Mouse (Mus musculus) kidney, postnatal 0 days (tissue): ENCODE results near the gene Themis2. TPM values are rescaled to one million over a fixed set of nuclear protein-coding genes. Genes with fewer than 3 reads are reported as not detected.
"Not testable (repeated sequence)": the region's sequence is repeated elsewhere in the genome, so short reads cannot be mapped to it uniquely, and the experiment has no call there.

Source experiments
- ATAC-seq: fragments of 200-750 bp; cut with Nextera tagmentation; replicated peaks from 2 replicates; pipeline ENCODE4 v1.8.0; 2017; ENCODE audit warnings: low read depth, moderate number of reproducible peaks, moderate TSS enrichment, moderate library complexity; ENCODE audit not compliant: low FRiP score
- DNase-seq: peaks from one replicate; pipeline ENCODE4 v3.0.0-alpha.2; 2016; ENCODE audit warnings: low spot score
- H3K27ac ChIP-seq: fragments of 300-500 bp; sonication (generic); 2 replicates; pipeline ENCODE4 v1.5.1; 2014; ENCODE audit warnings: mild to moderate bottlenecking
- H3K27me3 ChIP-seq: fragments of 300-500 bp; sonication (generic); 2 replicates; pipeline ENCODE4 v1.6.1; 2014; ENCODE audit warnings: low read length, mixed read lengths; ENCODE audit not compliant: insufficient read depth
- H3K36me3 ChIP-seq: fragments of 300-500 bp; sonication (generic); 2 replicates; pipeline ENCODE4 v1.6.1; 2014; ENCODE audit warnings: low read length, mixed read lengths; ENCODE audit not compliant: insufficient read depth
- H3K4me1 ChIP-seq: fragments of 300-500 bp; sonication (generic); replicated peaks from 2 replicates; pipeline ENCODE4 v1.6.1; 2014; ENCODE audit warnings: antibody characterized with exemption, low read length, mixed read lengths; ENCODE audit not compliant: insufficient read depth
- H3K4me2 ChIP-seq: fragments of 300-500 bp; sonication (generic); 2 replicates; pipeline ENCODE4 v1.6.1; 2014; ENCODE audit warnings: mild to moderate bottlenecking, low read length, moderate library complexity, mixed read lengths
- H3K4me3 ChIP-seq: fragments of 300-500 bp; sonication (generic); replicated peaks from 2 replicates; pipeline ENCODE4 v1.5.1; 2014; ENCODE audit warnings: low read depth, low read length
- H3K9ac ChIP-seq: fragments of 300-500 bp; sonication (generic); 2 replicates; pipeline ENCODE4 v1.6.1; 2014; ENCODE audit warnings: low read depth, low read length
- H3K9me3 ChIP-seq: fragments of 300-500 bp; sonication (generic); replicated peaks from 2 replicates; pipeline ENCODE4 v1.6.1; 2016; ENCODE audit warnings: low read length, inconsistent platforms, mixed read lengths
- CTCF ChIP-seq: IDR thresholded peaks from 2 replicates; pipeline ENCODE4 v1.5.1; 2016; ENCODE audit warnings: antibody characterized with exemption, low read depth, mild to moderate bottlenecking, moderate library complexity
- WGBS: fragments of 180-500 bp; shearing (Covaris S2); extraction: QIAGEN DNeasy Blood & Tissue Kit; methylation state at CpG from one replicate; pipeline ENCODE4 v1.1.7; 2014; 5-methylcytosine and 5-hydroxymethylcytosine counted together
- polyA plus RNA-seq: library from polyadenylated mRNA; unstranded; fragments of >200 nt; fragmentation: Nextera tagmentation; extraction: Ambion mirVana; gene quantifications from 2 replicates; pipeline ENCODE4 v1.2.1, GENCODE M21; 2015

Themis2 gene
- polyA plus RNA-seq, 1 experiment from 2014 or later: 1.0 TPM

DNA sequence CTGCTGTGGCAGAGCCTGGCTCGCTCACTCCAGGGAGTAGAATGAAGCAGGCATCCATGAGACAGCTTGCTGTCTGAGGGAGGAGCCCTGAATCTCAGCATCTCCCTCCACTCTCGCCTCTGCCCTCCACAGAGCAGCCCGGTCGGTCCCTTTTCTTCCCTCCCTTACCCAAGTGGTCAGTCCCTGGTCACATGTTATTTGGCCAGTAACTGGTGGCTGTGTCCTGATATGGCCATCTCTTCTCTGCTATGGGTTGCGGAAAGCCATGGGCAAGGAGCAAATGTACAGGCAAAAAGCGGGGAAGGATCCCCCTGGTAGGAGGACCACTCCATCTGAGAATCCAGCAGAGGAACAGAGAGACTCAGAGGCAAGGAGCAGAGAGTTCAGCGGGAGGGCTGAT is 1.0 kb downstream of the Themis2 start:
- TF ChIP-seq CTCF: no peak
- no peaks in the 10 kb centered on the region; the same call in 1 of the 2 replicates for H3K27me3 ChIP-seq
- DNase-seq (no peak), ATAC-seq (no peak)
- no peak overlapping the region for H3K9ac ChIP-seq
- H3K4me1 ChIP-seq: no peaks in the 10 kb centered on the region
- H3K36me3 ChIP-seq: no peaks in the 10 kb centered on the region
- no peak overlapping the region for H3K27ac ChIP-seq
- H3K4me3 ChIP-seq: no peak overlapping the region
- H3K4me2 ChIP-seq: no peak overlapping the region
- WGBS: 60% methylated on average over 7 of the region's 7 CpGs
- H3K9me3 ChIP-seq: no peaks in the 10 kb centered on the region

GRCm38 (mm10) chr4:132794760-132795159 is 1.4 kb downstream of the Themis2 start:
- Histone ChIP-seq H3K4me3 (no peak overlapping the region), H3K9ac (no peak overlapping the region)
- ATAC-seq: no peak

GRCm38 (mm10) chr4:132794028-132794427 is 2.2 kb downstream of the Themis2 start:
- 24% methylated on average over 9 of the region's 9 CpGs for WGBS
- peak; percentile 52 for DNase-seq

More at GRCm38 (mm10) chr4:132794760-132795159, 1.4 kb downstream of the Themis2 start:
- Histone ChIP-seq H3K27ac (no peak overlapping the region), H3K4me2 (no peak overlapping the region), H3K27me3 (no peaks in the 10 kb centered on the region; the same call in 1 of the 2 replicates), H3K9me3 (no peaks in the 10 kb centered on the region), H3K36me3 (no peaks in the 10 kb centered on the region), H3K4me1 (no peaks in the 10 kb centered on the region)
- TF ChIP-seq CTCF: no peak
- DNase-seq: no peak
- WGBS: 65% methylated on average over 8 of the region's 8 CpGs

DNA sequence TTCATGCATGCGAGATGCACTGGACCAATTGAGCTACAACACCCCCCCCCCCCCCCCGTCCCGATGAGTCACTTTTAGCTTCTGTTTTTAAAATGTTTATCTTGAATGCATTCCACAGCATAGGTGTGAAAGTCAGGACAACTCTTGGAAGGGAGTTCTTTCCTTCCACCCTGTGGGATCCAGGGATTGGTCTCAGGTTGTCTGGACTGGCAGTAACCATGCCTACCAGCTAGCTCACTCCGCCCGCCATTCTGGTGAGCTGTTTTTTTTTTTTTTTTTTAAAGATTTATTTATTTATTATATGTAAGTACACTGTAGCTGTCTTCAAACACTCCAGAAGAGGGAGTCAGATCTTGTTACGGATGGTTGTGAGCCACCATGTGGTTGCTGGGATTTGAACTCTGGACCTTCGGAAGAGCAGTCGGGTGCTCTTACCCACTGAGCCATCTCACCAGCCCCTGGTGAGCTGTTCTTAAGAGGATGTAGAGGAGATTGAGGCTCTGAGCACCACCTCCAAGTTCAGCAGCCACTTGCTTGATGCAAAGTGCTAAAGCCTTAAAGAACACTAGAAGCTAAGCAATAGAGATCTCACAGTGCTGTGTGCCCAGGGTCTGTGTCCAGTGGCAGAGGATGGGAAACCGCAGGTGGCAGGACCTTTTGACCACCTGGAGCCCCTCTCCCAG is 2.7 kb downstream of the Themis2 start:
- H3K36me3 ChIP-seq, H3K9me3 ChIP-seq, H3K4me1 ChIP-seq, H3K9ac ChIP-seq, H3K4me2 ChIP-seq, H3K27me3 ChIP-seq, ATAC-seq, H3K27ac ChIP-seq, H3K4me3 ChIP-seq, DNase-seq: not testable (repeated sequence)
- WGBS: 79% methylated on average over 8 of the region's 9 CpGs

More at GRCm38 (mm10) chr4:132794028-132794427, 2.2 kb downstream of the Themis2 start:
- TF ChIP-seq CTCF: no peak
- Histone ChIP-seq H3K4me2 (no peak overlapping the region), H3K9me3 (no peaks in the 10 kb centered on the region), H3K36me3 (no peaks in the 10 kb centered on the region), H3K4me1 (no peaks in the 10 kb centered on the region), H3K27me3 (no peaks in the 10 kb centered on the region; the same call in 1 of the 2 replicates), H3K27ac (no peak overlapping the region), H3K4me3 (no peak overlapping the region), H3K9ac (no peak overlapping the region)
- 0 out of 2 replicates have a peak, but pooled peaks have one; percentile 52 for ATAC-seq

GRCm38 (mm10) chr4:132789731-132790130 is 6.5 kb downstream of the Themis2 start:
- no peak overlapping the region for H3K4me3 ChIP-seq
- H3K36me3 ChIP-seq: no peaks in the 10 kb centered on the region
- no peak overlapping the region for H3K27ac ChIP-seq
- H3K9me3 ChIP-seq: no peaks in the 10 kb centered on the region
- 85% methylated on average over 8 of the region's 8 CpGs for WGBS
- H3K27me3 ChIP-seq: no peaks in the 10 kb centered on the region; the same call in 1 of the 2 replicates
- TF ChIP-seq CTCF: no peak
- no peak overlapping the region for H3K9ac ChIP-seq
- no peak for DNase-seq
- H3K4me2 ChIP-seq: no peak overlapping the region
- no peaks in the 10 kb centered on the region for H3K4me1 ChIP-seq
- ATAC-seq: no peak

GRCm38 (mm10) chr4:132785228-132785627 is 11.0 kb downstream of the Themis2 start:
- no peak for ATAC-seq
- TF ChIP-seq CTCF: no peak
- Histone ChIP-seq H3K4me1 (no peaks in the 10 kb centered on the region), H3K4me3 (no peak overlapping the region), H3K4me2 (no peak overlapping the region), H3K27me3 (no peaks in the 10 kb centered on the region), H3K36me3 (no peaks in the 10 kb centered on the region), H3K9ac (no peak overlapping the region), H3K9me3 (no peaks in the 10 kb centered on the region), H3K27ac (no peak overlapping the region)
- 68% methylated on average over 13 of the region's 13 CpGs for whole genome bisulfite sequencing
- no peak for DNase-seq
